Mouse (Mus musculus) retina, embryonic 14.5 days (tissue): ENCODE measurements around the gene Cbl.

Experiments used
- DNase-seq: peaks from one replicate; pipeline ENCODE4 v3.0.0-alpha.2; 2015; ENCODE audit warnings: low spot score

Cbl gene

DNA sequence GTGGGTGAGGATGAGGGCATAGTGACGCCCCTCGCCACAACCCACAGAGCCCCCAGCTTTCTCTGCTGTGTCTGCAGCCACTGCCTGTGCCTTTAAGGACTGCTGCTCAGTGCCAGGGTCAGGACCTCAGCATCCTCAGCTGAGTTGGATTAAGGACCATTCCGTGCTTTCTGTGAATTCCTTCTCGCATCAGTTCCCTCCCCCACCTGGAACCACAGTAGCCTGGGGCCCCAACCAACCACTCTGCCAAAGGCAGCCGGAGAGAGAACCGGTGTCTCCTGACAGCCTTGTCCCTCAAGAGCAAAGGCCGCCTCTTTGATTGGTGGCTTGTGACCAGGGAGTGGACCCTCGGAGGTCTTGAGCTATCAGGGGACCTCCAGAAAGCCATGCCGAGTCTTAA is 132.4 kb downstream of the Cbl start, which contains the start of gene Mfrp:
Mfrp (plus strand) TSS at position 240 of the 400 bp plus-strand sequence.
- no peak for DNase-seq

- peak; percentile 61 for DNase-seq
Observed at GRCm38 (mm10) chr9:44096536-44096935, 137.3 kb downstream of the Cbl start.

DNA sequence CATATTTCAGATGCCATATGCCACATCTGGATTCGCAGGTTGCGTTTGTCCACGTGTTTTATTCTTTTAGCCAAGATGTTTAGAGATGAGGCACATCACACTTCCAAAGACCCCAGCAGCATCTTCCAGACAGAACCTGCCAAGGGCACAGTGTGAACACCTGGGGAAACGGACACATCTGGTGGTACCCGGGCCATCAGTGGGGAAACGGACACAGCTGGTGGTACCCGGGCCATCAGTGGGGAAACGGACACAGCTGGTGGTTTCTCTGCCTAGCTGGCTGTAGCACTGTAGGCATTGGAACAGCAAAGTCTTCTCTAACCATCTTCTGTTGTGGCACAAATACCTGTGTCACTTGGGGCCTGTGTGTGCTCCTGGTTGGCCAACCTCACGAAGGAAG is 138.1 kb downstream of the Cbl start:
- DNase-seq, result no peak

DNA sequence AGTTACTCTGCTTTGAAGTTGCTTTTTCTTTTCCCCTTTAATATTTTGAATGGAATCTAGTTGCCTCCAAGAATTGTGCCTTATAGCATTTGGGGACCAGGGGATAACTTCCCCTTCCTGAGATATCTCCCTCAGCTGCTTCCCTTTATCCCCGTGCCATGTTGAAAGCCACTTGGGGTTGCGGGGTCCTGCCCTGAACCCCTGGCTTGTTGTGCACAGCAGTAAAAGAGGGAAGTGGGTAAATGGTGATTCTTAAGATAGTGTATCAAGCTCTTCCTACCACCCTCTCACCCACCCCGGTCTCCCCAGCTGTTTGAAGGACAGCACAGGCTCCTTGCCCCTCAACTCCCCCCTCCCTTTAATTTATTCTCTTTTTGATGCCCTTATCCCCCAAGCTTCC is 139.1 kb downstream of the Cbl start:
- DNase-seq, result no peak

GRCm38 (mm10) chr9:44093612-44094503 is 140.0 kb downstream of the Cbl start:
- DNase-seq, result peak; percentile 79
